Mouse (Mus musculus): ENCODE measurements around the gene Nupr1l. TPM values are rescaled to one million over a fixed set of nuclear protein-coding genes. Genes with fewer than 3 reads are reported as not detected.

Nupr1l gene
- polyA plus RNA-seq (2015; fragmentation: Nextera tagmentation; extraction: Ambion mirVana) = 4.8 and 5.0 TPM in 2 replicates

GRCm38 (mm10) chr5:129908242-129908965, at the start of gene Nupr1l:
Nupr1l (plus strand) TSS chr5:129908540.
- Histone ChIP-seq H3K4me1 (replicated peaks) (peaks cover 15% of the 10 kb centered on the region), H3K27ac (replicated peaks) (peak within 1 kb of the TSS; percentile 98), H3K36me3 (peaks cover 4% of the 10 kb centered on the region), H3K4me3 (peak within 1 kb of the TSS; percentile 69), H3K4me2 (peak within 1 kb of the TSS; percentile 75), H3K9ac (peak within 1 kb of the TSS; percentile 89), H3K27me3 (no peaks in the 10 kb centered on the region), H3K9me3 (no peaks in the 10 kb centered on the region)
- WGBS = under 1% methylated on average over 61 of the region's 63 CpGs
- ATAC-seq (ENCODE audit: low FRiP score, low read depth) = peak; percentile 98

- H3K36me3 ChIP-seq = peaks cover 41% of the 10 kb centered on the region
- H3K9ac ChIP-seq = no peak overlapping the region
- no peak overlapping the region for H3K4me3 ChIP-seq
- H3K9me3 ChIP-seq = no peaks in the 10 kb centered on the region
- no peak for ATAC-seq (ENCODE audit: low FRiP score, low read depth)
- 96% methylated on average over 6 of the region's 6 CpGs for WGBS
- no peak overlapping the region for H3K4me2 ChIP-seq
- H3K27me3 ChIP-seq = no peaks in the 10 kb centered on the region
- no peak overlapping the region for H3K27ac ChIP-seq (replicated peaks)
- H3K4me1 ChIP-seq (replicated peaks) = no peaks in the 10 kb centered on the region
Observed at GRCm38 (mm10) chr5:129862325-129862724, 46.0 kb upstream of the Nupr1l start.

- no peak overlapping the region for H3K27ac ChIP-seq (replicated peaks)
- no peak overlapping the region for H3K4me3 ChIP-seq
- no peaks in the 10 kb centered on the region for H3K9me3 ChIP-seq
- peaks cover 31% of the 10 kb centered on the region for H3K36me3 ChIP-seq
- no peak overlapping the region for H3K9ac ChIP-seq
- 10% methylated on average over 18 of the region's 18 CpGs for WGBS
- H3K4me1 ChIP-seq (replicated peaks) = no peaks in the 10 kb centered on the region
- no peaks in the 10 kb centered on the region for H3K27me3 ChIP-seq
- no peak for ATAC-seq (ENCODE audit: low FRiP score, low read depth)
- H3K4me2 ChIP-seq = 0 out of 2 replicates have a peak overlapping the region, but pooled peaks have one; percentile 6
Observed at GRCm38 (mm10) chr5:129864467-129864866, 43.9 kb upstream of the Nupr1l start.

- ATAC-seq (ENCODE audit: low FRiP score, low read depth) = no peak
- H3K4me1 ChIP-seq (replicated peaks) = no peaks in the 10 kb centered on the region
- WGBS = 91% methylated on average over 12 of the region's 12 CpGs
- H3K9me3 ChIP-seq = no peaks in the 10 kb centered on the region
- no peak overlapping the region for H3K9ac ChIP-seq
- no peaks in the 10 kb centered on the region for H3K27me3 ChIP-seq
- no peak overlapping the region for H3K4me2 ChIP-seq
- no peak overlapping the region for H3K27ac ChIP-seq (replicated peaks)
- H3K4me3 ChIP-seq = no peak overlapping the region
- peaks cover 21% of the 10 kb centered on the region for H3K36me3 ChIP-seq
Observed at GRCm38 (mm10) chr5:129865841-129866240, 42.5 kb upstream of the Nupr1l start.

- no peak overlapping the region for H3K27ac ChIP-seq (replicated peaks)
- no peak overlapping the region for H3K4me2 ChIP-seq
- ATAC-seq (ENCODE audit: low FRiP score, low read depth) = no peak
- no peaks in the 10 kb centered on the region for H3K4me1 ChIP-seq (replicated peaks)
- 91% methylated on average over 19 of the region's 19 CpGs for WGBS
- H3K9ac ChIP-seq = no peak overlapping the region
- H3K9me3 ChIP-seq = no peaks in the 10 kb centered on the region
- no peak overlapping the region for H3K4me3 ChIP-seq
- H3K27me3 ChIP-seq = no peaks in the 10 kb centered on the region
- no peaks in the 10 kb centered on the region for H3K36me3 ChIP-seq
Observed at GRCm38 (mm10) chr5:129869238-129869995, 38.9 kb upstream of the Nupr1l start.

GRCm38 (mm10) chr5:129871238-129871637, 37.1 kb upstream of the Nupr1l start:
- 83% methylated on average over 2 of the region's 2 CpGs for WGBS

GRCm38 (mm10) chr5:129873942-129874341, 34.4 kb upstream of the Nupr1l start:
- H3K4me2 ChIP-seq = no peak overlapping the region
- ATAC-seq (ENCODE audit: low FRiP score, low read depth) = no peak
- H3K9ac ChIP-seq = no peak overlapping the region
- H3K9me3 ChIP-seq = no peaks in the 10 kb centered on the region
- WGBS = 86% methylated on average over 12 of the region's 12 CpGs
- no peak overlapping the region for H3K4me3 ChIP-seq
- no peaks in the 10 kb centered on the region for H3K4me1 ChIP-seq (replicated peaks)
- H3K27me3 ChIP-seq = no peaks in the 10 kb centered on the region
- no peaks in the 10 kb centered on the region for H3K36me3 ChIP-seq
- H3K27ac ChIP-seq (replicated peaks) = no peak overlapping the region

More at GRCm38 (mm10) chr5:129871238-129871637, 37.1 kb upstream of the Nupr1l start:
- Histone ChIP-seq H3K4me2 (no peak overlapping the region), H3K27ac (replicated peaks) (no peak overlapping the region), H3K27me3 (no peaks in the 10 kb centered on the region), H3K4me3 (no peak overlapping the region), H3K9me3 (no peaks in the 10 kb centered on the region), H3K36me3 (no peaks in the 10 kb centered on the region), H3K9ac (no peak overlapping the region), H3K4me1 (replicated peaks) (no peaks in the 10 kb centered on the region)
- no peak for ATAC-seq (ENCODE audit: low FRiP score, low read depth)

- peaks cover 4% of the 10 kb centered on the region for H3K36me3 ChIP-seq
- no peak overlapping the region for H3K4me3 ChIP-seq
- ATAC-seq (ENCODE audit: low FRiP score, low read depth) = no peak
- WGBS = 79% methylated on average over 11 of the region's 11 CpGs
- H3K9ac ChIP-seq = no peak overlapping the region
- no peak overlapping the region for H3K27ac ChIP-seq (replicated peaks)
- H3K27me3 ChIP-seq = no peaks in the 10 kb centered on the region
- H3K4me2 ChIP-seq = no peak overlapping the region
- no peaks in the 10 kb centered on the region for H3K9me3 ChIP-seq
- no peaks in the 10 kb centered on the region for H3K4me1 ChIP-seq (replicated peaks)
Observed at GRCm38 (mm10) chr5:129875098-129875497, 33.2 kb upstream of the Nupr1l start.

- no peaks in the 10 kb centered on the region for H3K4me1 ChIP-seq (replicated peaks)
- no peak overlapping the region for H3K4me2 ChIP-seq
- WGBS = 76% methylated on average over 9 of the region's 9 CpGs
- no peak overlapping the region for H3K4me3 ChIP-seq
- no peaks in the 10 kb centered on the region for H3K27me3 ChIP-seq
- ATAC-seq (ENCODE audit: low FRiP score, low read depth) = no peak
- no peak overlapping the region for H3K27ac ChIP-seq (replicated peaks)
- H3K36me3 ChIP-seq = peaks cover 27% of the 10 kb centered on the region
- no peaks in the 10 kb centered on the region for H3K9me3 ChIP-seq
- H3K9ac ChIP-seq = no peak overlapping the region
Observed at GRCm38 (mm10) chr5:129877731-129878455, 30.4 kb upstream of the Nupr1l start.

- no peaks in the 10 kb centered on the region for H3K9me3 ChIP-seq
- 59% methylated on average over 2 of the region's 2 CpGs for WGBS
Observed at GRCm38 (mm10) chr5:129878946-129879345, 29.4 kb upstream of the Nupr1l start.

GRCm38 (mm10) chr5:129879888-129880287, 28.5 kb upstream of the Nupr1l start:
- H3K27me3 ChIP-seq = no peaks in the 10 kb centered on the region
- H3K27ac ChIP-seq (replicated peaks) = no peak overlapping the region
- peaks cover 12% of the 10 kb centered on the region for H3K4me1 ChIP-seq (replicated peaks)
- ATAC-seq (ENCODE audit: low FRiP score, low read depth) = no peak
- H3K9ac ChIP-seq = no peak overlapping the region
- H3K9me3 ChIP-seq = no peaks in the 10 kb centered on the region
- no peak overlapping the region for H3K4me3 ChIP-seq
- H3K4me2 ChIP-seq = no peak overlapping the region
- 75% methylated on average over 3 of the region's 3 CpGs for WGBS
- H3K36me3 ChIP-seq = peaks cover 39% of the 10 kb centered on the region

More at GRCm38 (mm10) chr5:129878946-129879345, 29.4 kb upstream of the Nupr1l start:
- no peak for ATAC-seq (ENCODE audit: low FRiP score, low read depth)
- H3K36me3 ChIP-seq = peaks cover 33% of the 10 kb centered on the region
- H3K27ac ChIP-seq (replicated peaks) = no peak overlapping the region
- H3K4me1 ChIP-seq (replicated peaks) = 0 out of 2 replicates have a peak, but pooled peaks cover 4% of the 10 kb centered on the region
- no peak overlapping the region for H3K9ac ChIP-seq
- H3K4me3 ChIP-seq = no peak overlapping the region
- no peaks in the 10 kb centered on the region for H3K27me3 ChIP-seq
- H3K4me2 ChIP-seq = no peak overlapping the region

- Histone ChIP-seq H3K4me1 (replicated peaks) (peaks cover 29% of the 10 kb centered on the region), H3K9me3 (no peaks in the 10 kb centered on the region), H3K36me3 (peaks cover 24% of the 10 kb centered on the region), H3K27ac (replicated peaks) (peak overlapping the region; percentile 95), H3K4me3 (peak overlapping the region; percentile 96), H3K4me2 (peak overlapping the region; percentile 74), H3K27me3 (no peaks in the 10 kb centered on the region), H3K9ac (peak overlapping the region; percentile 96)
- WGBS = 36% methylated on average over 10 of the region's 10 CpGs
- ATAC-seq (ENCODE audit: low FRiP score, low read depth) = no peak
Observed at GRCm38 (mm10) chr5:129886271-129886670, 22.1 kb upstream of the Nupr1l start.

Measured in hindbrain, embryonic 15.5 days (tissue).